Mouse (Mus musculus): ENCODE results near the gene Rhox9. TPM values are rescaled to one million over a fixed set of nuclear protein-coding genes. Genes with fewer than 3 reads are reported as not detected.
"Not testable (repeated sequence)": the region's sequence is repeated elsewhere in the genome, so short reads cannot be mapped to it uniquely, and the experiment has no call there.

The Rhox9 gene
- not detected for total RNA-seq (2022)

- not testable (repeated sequence) for DNase-seq (ENCODE audit: low spot score in 2 of 2)
Observed at GRCm38 (mm10) chrX:37901670-37902069, at the start of gene Rhox9. Gene Rhox9, minus strand, starts transcription at chrX:37901770.

DNA sequence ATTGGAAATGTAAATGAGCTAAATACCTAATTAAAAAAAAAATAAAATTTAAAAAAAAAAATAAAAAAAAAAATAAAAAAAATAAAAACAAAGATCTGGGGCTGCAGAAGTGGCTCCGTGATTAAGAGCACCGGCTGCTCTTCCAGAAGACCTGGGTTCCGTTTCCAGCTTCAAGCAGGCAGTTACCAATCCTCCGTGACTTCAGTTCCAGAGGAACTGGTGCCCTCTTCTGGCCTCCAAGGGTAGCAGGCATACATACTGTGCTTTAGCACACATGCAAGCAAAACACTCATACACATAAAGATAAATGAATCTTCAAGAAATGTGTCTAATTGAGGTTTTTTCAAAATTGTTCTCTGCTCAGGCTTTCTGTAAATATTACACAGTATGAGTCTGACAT, 14.7 kb upstream of the Rhox9 start:
- DNase-seq (ENCODE audit: low spot score in 2 of 2): no peak

DNA sequence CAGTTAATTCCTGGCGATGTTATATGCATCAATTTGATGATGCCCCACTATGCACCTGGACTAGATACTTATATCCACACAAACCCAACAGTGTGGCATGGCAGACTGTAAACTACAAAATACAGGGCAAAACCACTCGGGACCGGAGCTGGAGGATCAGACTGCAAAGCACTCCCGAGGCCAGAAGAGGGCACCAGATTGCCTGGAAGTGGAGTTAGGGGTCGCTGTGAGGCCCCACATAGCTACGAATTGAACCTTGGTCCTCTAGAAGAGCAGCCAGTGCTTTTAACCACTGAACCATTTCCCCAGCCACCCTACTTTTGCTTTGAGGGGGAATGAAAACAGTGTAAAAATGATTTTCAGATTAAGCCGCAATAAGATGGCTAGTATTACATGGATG, 7.0 kb upstream of the Rhox9 start:
- no peak for DNase-seq (ENCODE audit: low spot score in 2 of 2)

DNA sequence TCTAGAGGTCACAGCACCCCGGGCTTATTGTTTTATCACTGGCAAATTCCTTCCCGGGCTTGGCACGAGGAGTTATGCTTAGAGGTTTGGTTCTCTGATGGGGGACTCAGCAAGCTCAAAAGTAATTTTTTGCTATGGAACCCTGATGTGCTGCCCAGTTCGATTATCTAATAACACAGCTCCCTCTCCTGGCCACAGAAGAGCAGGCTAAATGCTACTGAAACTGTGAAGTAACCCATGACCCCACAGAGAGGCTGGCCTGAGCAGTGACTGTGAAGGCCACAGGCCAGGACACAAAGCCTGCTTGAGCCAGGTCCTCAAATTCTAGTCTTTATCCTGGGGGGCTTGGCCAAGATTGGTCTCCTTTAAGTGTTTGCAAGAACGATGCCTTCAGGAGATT, 2.2 kb upstream of the Rhox9 start:
- DNase-seq (ENCODE audit: low spot score in 2 of 2): no peak

DNA sequence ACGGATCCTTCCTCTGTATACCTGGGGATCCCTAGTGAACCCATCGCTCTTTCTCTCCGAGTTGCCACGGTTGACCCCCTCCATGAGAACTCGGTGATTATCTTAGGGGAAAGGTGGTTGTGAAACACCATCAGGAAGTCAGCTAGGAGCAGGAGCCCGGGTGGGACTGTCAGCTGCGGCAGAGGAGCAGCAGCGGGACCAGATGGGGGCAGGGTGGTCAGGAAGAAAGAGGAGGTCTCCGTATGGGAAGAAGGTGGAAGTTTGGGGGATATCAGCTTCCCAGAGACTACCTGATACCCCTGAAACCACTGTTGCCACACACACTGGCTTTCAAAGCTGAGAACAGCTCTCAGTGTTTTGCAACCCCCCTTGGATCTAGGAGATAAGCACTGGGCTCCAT, 4.4 kb downstream of the Rhox9 start, which contains the start of gene Rhox7b:
Gene Rhox7b, minus strand, starts transcription at position 101 of the 400 bp plus-strand sequence.
- not testable (repeated sequence) for DNase-seq (ENCODE audit: low spot score in 2 of 2)

DNA sequence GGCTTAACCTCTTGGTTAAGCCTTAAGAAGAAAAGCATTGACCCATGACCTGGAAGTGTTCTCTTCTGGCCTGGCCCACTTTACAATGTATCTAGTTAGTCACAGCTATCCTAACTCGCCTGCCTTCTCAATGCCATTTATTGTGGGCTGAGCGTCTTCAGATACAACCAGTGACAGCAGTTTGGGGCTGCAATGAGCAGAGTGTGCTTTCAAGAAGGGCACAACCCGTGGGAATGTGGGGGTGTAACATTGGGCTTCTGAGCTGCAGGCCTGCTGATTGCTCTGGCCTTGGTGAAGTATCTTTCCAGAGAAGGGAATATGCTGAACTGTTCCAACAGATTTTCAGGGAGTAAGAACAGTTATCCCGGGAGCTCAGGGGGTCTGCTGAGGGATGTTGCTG, 22.7 kb downstream of the Rhox9 start, which contains the start of gene Rhox8:
Gene Rhox8, minus strand, starts transcription at position 101 of the 400 bp plus-strand sequence.
- no peak for DNase-seq (ENCODE audit: low spot score in 2 of 2)

DNA sequence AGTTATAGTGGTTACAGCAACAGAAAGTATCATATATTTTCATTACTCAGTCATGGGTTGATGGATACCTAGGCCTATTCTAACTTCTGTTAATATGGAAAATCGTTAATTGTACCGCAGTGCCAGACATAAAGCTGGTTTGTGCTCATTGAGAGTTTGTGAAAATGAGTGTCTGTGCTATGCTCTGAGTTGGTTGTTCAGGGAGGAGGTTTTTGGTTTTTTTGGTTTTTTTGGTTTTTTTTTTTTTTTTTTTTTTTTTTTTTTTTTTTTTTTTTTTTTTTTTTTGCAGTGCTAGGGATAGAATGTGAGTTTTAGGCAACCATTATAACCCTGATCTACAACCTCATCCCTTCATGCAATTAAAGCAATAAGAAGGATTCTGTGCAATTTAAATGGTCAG, 29.9 kb downstream of the Rhox9 start:
- no peak for DNase-seq (ENCODE audit: low spot score in 2 of 2)

Other genes with a start within 250 kb of the Rhox9 start
- not detected for gene Rhox3h, start 233.0 kb downstream of the Rhox9 start, total RNA-seq (2022)
- not detected for gene Rhox2h, start 228.5 kb downstream of the Rhox9 start, total RNA-seq (2022)
- gene Rhox5, start 96.9 kb downstream of the Rhox9 start, total RNA-seq (2022): not detected
- not detected for gene Rhox6, start 74.9 kb downstream of the Rhox9 start, total RNA-seq (2022)
- gene Rhox7a, start 70.1 kb downstream of the Rhox9 start, total RNA-seq (2022): not detected
- gene Rhox8, start 22.8 kb downstream of the Rhox9 start, total RNA-seq (2022): not detected
- gene Rhox7b, start 4.5 kb downstream of the Rhox9 start, total RNA-seq (2022): not detected
- not detected for gene Btg1-ps1, start 117.0 kb upstream of the Rhox9 start, total RNA-seq (2022)
- not detected for gene Btg1-ps2, start 141.3 kb upstream of the Rhox9 start, total RNA-seq (2022)
- not detected for gene Rhox10, start 164.7 kb upstream of the Rhox9 start, total RNA-seq (2022)
- gene Rhox11, start 183.4 kb upstream of the Rhox9 start, total RNA-seq (2022): not detected
- gene Rhox12, start 209.1 kb upstream of the Rhox9 start, total RNA-seq (2022): not detected
- not detected for gene Rhox13, start 219.4 kb upstream of the Rhox9 start, total RNA-seq (2022)

Measured in left cerebral cortex, adult 8-10 months (tissue).